Mouse (Mus musculus) hindbrain, embryonic 10.5 days (tissue): ENCODE data around the gene 5730596B20Rik. TPM values are rescaled to one million over a fixed set of nuclear protein-coding genes. Genes with fewer than 3 reads are reported as not detected.

Experiments
- DNase-seq: peaks from one replicate; pipeline ENCODE4 v3.0.0-alpha.2; 2017; ENCODE audit warnings: low spot score
- H3K27ac ChIP-seq: fragments of 300-500 bp; sonication (generic); 2 replicates; pipeline ENCODE4 v1.5.1; 2016; ENCODE audit warnings: mild to moderate bottlenecking, moderate library complexity
- H3K27me3 ChIP-seq: fragments of 300-500 bp; sonication (generic); 2 replicates; pipeline ENCODE4 v1.6.1; 2016; ENCODE audit warnings: mild to moderate bottlenecking; ENCODE audit not compliant: poor library complexity, insufficient read depth, severe bottlenecking
- H3K36me3 ChIP-seq: fragments of 300-500 bp; sonication (generic); 2 replicates; pipeline ENCODE4 v1.6.1; 2016; ENCODE audit warnings: mild to moderate bottlenecking, moderate library complexity
- H3K4me1 ChIP-seq: fragments of 300-500 bp; sonication (generic); replicated peaks from 2 replicates; pipeline ENCODE4 v1.6.1; 2016; ENCODE audit warnings: mild to moderate bottlenecking
- H3K4me3 ChIP-seq: fragments of 300-500 bp; sonication (generic); 2 replicates; pipeline ENCODE4 v1.5.1; 2016; ENCODE audit warnings: mild to moderate bottlenecking, moderate library complexity
- H3K9me3 ChIP-seq: fragments of 300-500 bp; sonication (generic); 2 replicates; pipeline ENCODE4 v1.6.1; 2016; ENCODE audit warnings: mild to moderate bottlenecking, moderate library complexity
- WGBS: fragments of 180-500 bp; shearing (Covaris S2); methylation state at CpG from one replicate; pipeline ENCODE4 v1.1.7; 2016; 5-methylcytosine and 5-hydroxymethylcytosine counted together
- polyA plus RNA-seq: library from polyadenylated mRNA; unstranded; fragments of >200 nt; fragmentation: Nextera tagmentation; extraction: Ambion mirVana; gene quantifications from 2 replicates; pipeline ENCODE4 v1.2.1, GENCODE M21; 2016

Gene 5730596B20Rik
- polyA plus RNA-seq, 1 experiment from 2014 or later, result 3.6 TPM

DNA sequence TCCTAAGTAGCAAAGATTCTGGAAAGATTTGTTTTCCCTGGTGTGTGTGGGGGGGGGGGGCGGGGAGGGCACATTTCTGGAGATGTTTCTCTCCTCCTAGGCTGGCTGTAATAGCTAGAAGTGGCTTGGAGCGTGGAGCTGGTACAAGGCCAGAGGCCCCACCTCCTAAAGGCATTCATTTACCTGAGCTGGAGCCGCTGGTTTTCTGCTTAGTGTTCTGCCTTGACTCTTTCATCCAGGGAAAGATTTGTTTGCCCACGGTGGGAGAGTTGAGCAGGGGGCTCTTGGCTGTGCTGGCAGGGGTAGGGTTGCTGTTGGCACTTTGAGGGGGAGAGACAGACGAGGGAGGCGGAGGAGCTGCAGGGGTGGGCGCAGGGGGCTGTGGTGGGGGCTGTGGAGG is 5.4 kb upstream of the 5730596B20Rik start:
- Histone ChIP-seq H3K36me3 (no peaks in the 10 kb centered on the region), H3K27me3 (peaks cover 100% of the 10 kb centered on the region), H3K27ac (peak overlapping the region; percentile 95), H3K9me3 (no peaks in the 10 kb centered on the region), H3K4me3 (peak overlapping the region; percentile 81), H3K4me1 (peaks cover 44% of the 10 kb centered on the region)
- no peak for DNase-seq
- 5% methylated on average over 7 of the region's 7 CpGs for WGBS

DNA sequence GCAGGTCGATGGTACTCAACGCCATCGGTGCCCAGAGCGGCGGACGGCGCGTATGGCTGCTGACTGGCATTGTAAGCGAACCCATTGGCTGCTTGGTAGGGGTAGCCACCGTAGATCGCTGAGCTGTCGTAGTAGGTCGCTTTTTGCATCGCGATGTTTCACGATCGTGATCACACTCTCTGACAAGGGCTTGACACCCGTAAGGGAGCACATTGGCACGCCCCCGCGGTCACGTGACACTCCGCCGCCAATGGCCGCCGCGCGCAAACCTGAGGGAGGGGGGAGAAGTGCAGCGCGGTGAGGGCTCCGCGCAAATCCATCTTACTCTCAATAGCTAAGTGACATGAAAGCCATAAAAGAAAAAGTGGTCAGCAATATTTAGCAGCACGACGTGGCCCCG is 4.8 kb upstream of the 5730596B20Rik start:
- peak; percentile 94 for DNase-seq

DNA sequence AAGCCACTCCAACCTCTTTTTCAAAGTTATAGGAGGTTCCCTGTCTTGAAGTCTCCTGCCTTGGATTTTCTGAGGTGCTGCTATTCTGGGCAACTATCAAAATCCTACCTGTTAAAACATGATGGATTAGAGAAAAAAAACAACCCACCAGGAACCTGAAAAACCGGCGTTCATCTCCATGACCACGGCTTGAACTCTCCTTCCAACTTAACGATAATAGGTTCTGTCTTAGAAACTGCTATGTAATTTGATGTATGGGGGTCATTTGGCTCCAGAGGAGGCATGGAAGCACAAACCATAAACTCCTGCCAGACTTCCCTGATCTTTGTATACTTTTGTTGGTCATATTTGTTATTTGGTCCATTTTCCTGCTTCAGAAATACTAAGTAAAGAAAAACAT is 3.6 kb upstream of the 5730596B20Rik start:
- no peaks in the 10 kb centered on the region for H3K9me3 ChIP-seq
- 4% methylated on average over 4 of the region's 4 CpGs for WGBS
- peaks cover 100% of the 10 kb centered on the region for H3K27me3 ChIP-seq
- 0 out of 2 replicates have a peak overlapping the region, but pooled peaks have one; percentile 95 for H3K27ac ChIP-seq
- no peak for DNase-seq
- peaks cover 44% of the 10 kb centered on the region for H3K4me1 ChIP-seq
- H3K4me3 ChIP-seq, result peak overlapping the region; percentile 81
- no peaks in the 10 kb centered on the region for H3K36me3 ChIP-seq

More for the DNA sequence above, 4.8 kb upstream of the 5730596B20Rik start:
- Histone ChIP-seq H3K36me3 (no peaks in the 10 kb centered on the region), H3K4me3 (peak overlapping the region; percentile 81), H3K27ac (peak overlapping the region; percentile 95), H3K27me3 (peaks cover 100% of the 10 kb centered on the region), H3K4me1 (peaks cover 44% of the 10 kb centered on the region), H3K9me3 (no peaks in the 10 kb centered on the region)
- under 1% methylated on average over 35 of the region's 35 CpGs for WGBS

DNA sequence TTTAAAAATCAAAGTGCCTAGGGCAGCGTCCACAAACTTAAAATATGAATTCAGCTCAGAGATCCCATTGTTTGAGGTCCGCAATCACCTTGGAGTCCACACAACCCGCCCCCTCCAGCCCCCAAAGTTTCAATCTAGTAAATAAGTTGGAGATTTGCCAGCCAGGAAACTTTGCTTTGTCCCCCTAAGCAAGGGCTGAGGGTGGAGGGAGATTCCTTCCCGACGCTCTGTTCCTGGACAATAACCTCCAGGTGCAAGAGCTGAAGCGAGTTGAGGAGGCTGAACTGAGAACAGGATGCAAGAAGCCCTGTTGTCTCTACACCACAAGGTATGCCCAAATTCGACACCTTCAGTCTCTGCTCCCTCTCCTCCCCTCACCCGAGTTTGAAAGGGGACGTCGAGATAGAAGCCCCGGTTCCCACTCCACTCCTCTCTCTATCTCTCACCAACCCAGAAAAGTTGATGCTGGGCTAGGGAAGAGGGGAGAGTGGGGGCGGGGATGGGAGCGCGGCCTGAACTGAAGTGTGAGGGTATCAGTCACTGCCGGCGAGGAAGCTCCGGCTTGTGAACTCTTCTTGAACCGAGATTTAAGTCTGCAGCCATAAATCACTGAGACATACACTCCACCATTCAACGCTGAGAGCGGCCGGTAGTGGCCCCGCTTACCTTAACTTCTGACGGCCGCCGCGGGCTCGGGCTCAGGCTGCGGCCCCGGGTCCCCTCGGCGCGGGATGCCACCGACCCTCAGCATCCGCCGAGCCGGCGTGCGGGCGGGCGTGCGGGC is 2.1 kb upstream of the 5730596B20Rik start:
- peak overlapping the region; percentile 82 for H3K27ac ChIP-seq
- peak overlapping the region; percentile 81 for H3K4me3 ChIP-seq
- H3K27me3 ChIP-seq, result peaks cover 100% of the 10 kb centered on the region
- peak; percentile 62 for DNase-seq
- no peaks in the 10 kb centered on the region for H3K36me3 ChIP-seq
- H3K4me1 ChIP-seq, result peaks cover 40% of the 10 kb centered on the region
- under 1% methylated on average over 41 of the region's 41 CpGs for WGBS
- no peaks in the 10 kb centered on the region for H3K9me3 ChIP-seq

DNA sequence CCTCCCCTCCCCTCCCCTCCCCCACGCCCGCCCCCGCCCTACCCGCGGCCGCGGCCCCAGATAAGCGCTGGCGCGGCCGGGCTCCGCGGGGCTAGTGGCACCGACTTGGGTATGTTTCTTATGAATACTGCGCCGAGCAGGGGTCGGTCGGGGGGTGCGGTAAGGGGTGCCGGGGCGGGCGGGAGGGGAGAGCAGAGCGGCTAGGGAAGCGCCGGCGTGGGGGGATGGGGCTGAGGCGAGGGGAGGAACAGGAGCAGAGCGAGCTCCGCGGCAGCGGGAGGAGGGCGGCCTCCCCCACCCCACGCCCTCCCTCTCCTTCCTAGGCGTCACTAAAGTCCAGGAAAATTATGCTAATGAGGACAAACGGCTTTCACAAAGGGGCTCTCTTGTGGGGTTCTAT is 1.4 kb upstream of the 5730596B20Rik start:
- no peaks in the 10 kb centered on the region for H3K36me3 ChIP-seq
- no peaks in the 10 kb centered on the region for H3K9me3 ChIP-seq
- peak; percentile 66 for DNase-seq
- peak overlapping the region; percentile 82 for H3K27ac ChIP-seq
- peaks cover 33% of the 10 kb centered on the region for H3K4me1 ChIP-seq
- WGBS, result under 1% methylated on average over 10 of the region's 35 CpGs
- H3K4me3 ChIP-seq, result peak overlapping the region; percentile 81
- H3K27me3 ChIP-seq, result peaks cover 100% of the 10 kb centered on the region

DNA sequence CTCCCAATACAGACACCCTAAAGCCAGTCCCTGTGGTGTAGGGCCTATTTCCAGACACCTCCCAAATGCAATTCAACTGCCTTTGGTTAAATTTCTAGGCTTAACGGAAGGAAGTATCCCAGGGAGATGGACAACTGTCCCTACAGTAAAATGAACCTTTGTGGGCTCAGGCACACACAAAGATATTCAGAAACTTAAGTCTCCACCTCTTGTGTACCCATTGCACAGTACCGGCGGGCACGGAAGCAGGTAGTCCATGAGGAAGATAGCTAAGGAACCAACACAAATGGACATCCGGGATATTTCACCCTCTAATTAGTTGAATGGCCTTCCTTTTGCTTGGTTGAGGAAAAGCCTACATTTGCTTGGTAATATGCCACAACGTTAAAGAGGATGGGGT is 907 bp upstream of the 5730596B20Rik start:
- peaks cover 100% of the 10 kb centered on the region for H3K27me3 ChIP-seq
- no peak for DNase-seq
- H3K27ac ChIP-seq, result peak overlapping the region; percentile 82
- H3K36me3 ChIP-seq, result no peaks in the 10 kb centered on the region
- H3K9me3 ChIP-seq, result no peaks in the 10 kb centered on the region
- peaks cover 28% of the 10 kb centered on the region for H3K4me1 ChIP-seq
- WGBS, result 2% methylated on average over 6 of the region's 6 CpGs
- peak overlapping the region; percentile 81 for H3K4me3 ChIP-seq

DNA sequence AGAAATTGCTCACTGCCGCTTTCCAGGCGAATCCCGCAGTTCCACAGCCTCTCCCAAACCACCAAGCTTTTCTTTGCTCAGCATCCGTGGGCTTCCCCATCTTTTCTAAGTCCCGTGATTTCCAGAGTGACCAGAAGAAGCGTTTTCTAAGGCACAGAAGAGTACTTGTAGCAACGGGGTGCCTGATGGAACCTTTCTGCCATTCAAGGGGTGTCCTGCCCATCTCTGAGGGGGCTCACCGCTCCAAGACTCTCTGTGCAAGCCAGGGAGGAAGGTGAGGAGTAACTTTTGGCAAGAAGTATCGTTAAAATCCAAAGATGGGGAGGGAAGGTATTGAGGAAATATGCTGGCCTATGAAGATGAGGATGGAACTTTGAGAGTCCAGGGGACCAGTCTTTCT is 508 bp downstream of the 5730596B20Rik start:
- Histone ChIP-seq H3K27ac (peak overlapping the region; percentile 82), H3K4me1 (peaks cover 14% of the 10 kb centered on the region), H3K9me3 (no peaks in the 10 kb centered on the region), H3K27me3 (peaks cover 100% of the 10 kb centered on the region), H3K36me3 (no peaks in the 10 kb centered on the region), H3K4me3 (peak overlapping the region; percentile 81)
- under 1% methylated on average over 9 of the region's 9 CpGs for WGBS
- no peak for DNase-seq

DNA sequence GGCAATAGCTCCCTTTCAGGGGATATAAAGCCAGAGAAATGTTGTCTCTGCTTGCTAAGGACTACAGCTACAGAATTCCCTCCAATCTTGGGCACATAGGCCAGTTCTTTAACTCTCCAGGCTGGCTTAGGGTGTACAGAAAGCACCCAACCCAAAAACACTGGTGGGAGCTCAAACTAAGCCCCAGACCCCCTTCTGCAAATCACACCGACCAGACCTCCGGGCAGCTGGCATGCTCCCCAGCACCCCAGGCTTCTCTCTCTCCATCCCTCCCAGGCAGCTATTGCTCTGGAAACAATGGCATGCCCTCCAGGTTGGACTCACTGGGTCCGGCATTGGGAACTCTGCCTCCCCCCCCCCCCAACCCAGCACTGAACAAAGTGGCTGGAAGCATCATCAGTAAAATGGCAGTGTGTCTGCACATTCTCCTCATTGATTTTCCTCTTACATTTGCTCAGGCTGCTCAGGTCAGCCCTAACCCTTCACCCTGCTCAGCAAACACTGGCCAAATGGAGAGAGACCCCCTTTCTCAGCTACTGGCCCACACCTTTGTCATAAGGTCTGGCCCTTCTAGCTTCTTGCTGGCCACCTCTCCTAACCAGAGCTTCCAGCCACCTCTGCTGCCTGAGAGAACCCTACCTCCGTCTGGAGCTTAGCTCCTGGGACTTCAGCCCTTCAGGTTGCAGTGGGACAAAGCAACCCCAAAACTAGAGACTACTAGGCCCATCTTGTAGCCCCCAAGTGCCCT is 1.8 kb downstream of the 5730596B20Rik start:
- peaks cover 10% of the 10 kb centered on the region for H3K4me1 ChIP-seq
- peak overlapping the region; percentile 81 for H3K4me3 ChIP-seq
- H3K27ac ChIP-seq, result peak overlapping the region; percentile 82
- no peaks in the 10 kb centered on the region for H3K9me3 ChIP-seq
- H3K27me3 ChIP-seq, result peaks cover 100% of the 10 kb centered on the region
- DNase-seq, result peak; percentile 42
- 1% methylated on average over 4 of the region's 4 CpGs for whole genome bisulfite sequencing
- H3K36me3 ChIP-seq, result no peaks in the 10 kb centered on the region

DNA sequence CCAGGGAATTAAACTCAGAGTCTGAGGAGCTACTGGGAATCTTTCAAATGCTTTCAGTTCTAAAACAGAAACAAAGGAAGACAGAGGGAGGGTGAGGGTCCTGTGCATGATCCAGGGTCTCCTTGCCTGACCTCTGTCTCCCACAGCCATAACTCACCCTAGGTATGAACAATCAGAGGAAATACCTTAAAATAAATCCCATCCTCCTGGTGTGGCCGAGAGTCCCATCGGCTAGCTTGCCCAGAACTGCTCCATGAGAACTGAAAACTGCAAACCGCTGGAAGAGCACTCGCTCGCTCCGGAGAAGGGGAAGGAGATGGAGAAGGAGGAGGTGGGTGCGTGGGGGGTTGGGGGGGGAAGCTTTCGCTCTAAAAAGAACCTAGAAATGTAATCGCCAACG is 2.4 kb downstream of the 5730596B20Rik start:
- Histone ChIP-seq H3K4me1 (peaks cover 10% of the 10 kb centered on the region), H3K27ac (peak overlapping the region; percentile 82), H3K27me3 (peaks cover 100% of the 10 kb centered on the region), H3K9me3 (no peaks in the 10 kb centered on the region), H3K4me3 (peak overlapping the region; percentile 81), H3K36me3 (no peaks in the 10 kb centered on the region)
- 2% methylated on average over 10 of the region's 10 CpGs for WGBS
- DNase-seq, result no peak

DNA sequence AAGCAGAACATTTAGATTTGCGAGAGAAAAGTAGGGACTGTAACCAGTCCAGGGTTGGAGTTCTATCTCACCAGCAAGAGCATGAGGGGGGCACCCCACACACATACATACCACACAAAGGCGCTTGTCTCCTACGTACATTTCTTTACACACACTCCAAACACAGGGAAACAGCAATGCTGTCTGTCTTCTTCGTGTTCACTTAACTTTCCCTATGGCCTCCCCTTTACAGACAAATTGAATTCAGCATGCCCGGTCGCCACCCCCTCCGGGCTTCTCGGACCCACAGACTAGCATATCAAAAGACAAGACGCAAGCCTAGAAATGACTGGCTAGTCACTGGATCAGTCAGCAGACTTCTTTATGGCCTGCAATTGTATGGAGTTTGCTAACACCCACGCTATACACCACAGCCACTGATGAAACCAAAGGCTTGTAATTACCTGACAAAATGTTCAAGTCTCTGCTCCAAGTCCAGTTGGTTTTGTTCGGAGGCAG is 3.0 kb downstream of the 5730596B20Rik start:
- Histone ChIP-seq H3K9me3 (no peaks in the 10 kb centered on the region), H3K27me3 (peaks cover 100% of the 10 kb centered on the region), H3K27ac (peak overlapping the region; percentile 82), H3K4me1 (peaks cover 8% of the 10 kb centered on the region), H3K36me3 (no peaks in the 10 kb centered on the region), H3K4me3 (peak overlapping the region; percentile 81)
- 1% methylated on average over 11 of the region's 11 CpGs for WGBS
- DNase-seq, result no peak

DNA sequence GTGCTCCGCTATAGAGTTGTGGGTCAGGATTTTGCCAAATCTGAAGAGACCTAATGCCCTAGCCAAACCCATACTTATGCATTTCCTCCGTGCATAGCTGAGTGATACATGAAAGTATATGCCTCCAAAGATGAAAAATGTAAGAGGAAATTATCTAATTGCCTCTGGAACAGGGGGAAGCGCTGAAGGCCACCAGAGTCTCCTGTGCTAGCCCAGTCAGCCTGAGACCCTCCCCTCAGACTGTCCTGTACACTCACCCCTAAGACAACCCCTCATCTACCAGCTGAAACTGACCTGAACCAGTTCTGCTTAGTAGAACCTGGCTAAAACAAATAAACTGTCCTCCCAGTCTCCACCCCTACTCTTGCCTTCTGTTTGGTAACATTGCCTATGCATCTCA is 3.4 kb downstream of the 5730596B20Rik start:
- H3K9me3 ChIP-seq, result no peaks in the 10 kb centered on the region

DNA sequence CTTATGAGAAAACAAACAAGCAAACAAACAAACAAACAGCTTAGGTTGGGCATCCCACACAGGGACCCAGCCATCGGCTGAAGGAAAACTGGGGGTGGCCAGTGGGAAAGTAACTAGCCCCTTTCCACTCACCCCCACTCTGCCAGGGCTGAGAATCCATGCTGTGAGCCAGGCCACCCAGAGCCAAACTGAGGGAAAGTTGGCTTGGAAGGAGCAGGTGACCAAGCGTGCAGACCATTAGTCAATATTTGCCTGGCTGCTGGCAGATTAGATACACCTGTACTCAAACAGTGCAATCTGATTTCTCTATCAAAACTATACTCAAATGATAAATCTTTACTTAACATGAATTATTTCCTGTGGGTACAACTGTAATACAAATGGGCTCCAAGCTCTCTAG is 4.7 kb downstream of the 5730596B20Rik start:
- 19% methylated on average over 2 of the region's 2 CpGs for WGBS

More for the DNA sequence above, 3.4 kb downstream of the 5730596B20Rik start:
- DNase-seq, result no peak
- H3K36me3 ChIP-seq, result no peaks in the 10 kb centered on the region
- H3K4me1 ChIP-seq, result peaks cover 4% of the 10 kb centered on the region
- H3K27ac ChIP-seq, result no peak overlapping the region
- H3K27me3 ChIP-seq, result peaks cover 100% of the 10 kb centered on the region
- WGBS, result 4% methylated on average over 3 of the region's 3 CpGs
- peak overlapping the region; percentile 81 for H3K4me3 ChIP-seq

DNA sequence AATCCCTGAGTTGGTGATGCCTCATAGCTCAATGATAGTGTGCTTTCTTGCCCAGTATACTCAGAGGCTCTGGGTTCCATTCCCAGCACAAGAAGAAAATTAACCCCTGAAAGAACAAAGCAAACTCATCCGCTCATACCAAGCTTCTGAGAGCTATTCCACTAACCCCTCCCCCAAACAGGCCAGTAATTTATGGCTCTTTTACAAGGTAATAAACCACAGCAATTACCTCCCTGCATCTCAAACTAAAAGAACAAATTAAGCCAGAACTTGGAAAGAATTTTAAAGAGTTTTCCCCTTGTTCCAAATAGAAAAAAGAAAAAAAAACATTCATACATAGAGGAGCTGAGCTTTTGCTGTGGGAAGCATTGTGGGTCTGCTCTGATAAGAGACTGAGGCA is 5.5 kb downstream of the 5730596B20Rik start:
- WGBS, result 14% methylated on average over 1 of the region's 1 CpGs
- Histone ChIP-seq H3K36me3 (no peaks in the 10 kb centered on the region), H3K4me3 (no peak overlapping the region), H3K27ac (no peak overlapping the region), H3K27me3 (peaks cover 100% of the 10 kb centered on the region), H3K9me3 (no peaks in the 10 kb centered on the region), H3K4me1 (no peaks in the 10 kb centered on the region; the same call in 1 of the 2 replicates)
- no peak for DNase-seq

More for the DNA sequence above, 4.7 kb downstream of the 5730596B20Rik start:
- H3K27me3 ChIP-seq, result peaks cover 100% of the 10 kb centered on the region
- no peak overlapping the region for H3K27ac ChIP-seq
- no peaks in the 10 kb centered on the region; the same call in 1 of the 2 replicates for H3K4me1 ChIP-seq
- H3K36me3 ChIP-seq, result no peaks in the 10 kb centered on the region
- no peak for DNase-seq
- H3K9me3 ChIP-seq, result no peaks in the 10 kb centered on the region
- no peak overlapping the region for H3K4me3 ChIP-seq
